ENCODE assay signal across 12 mouse cellular contexts in genomic region chrX:93159105-93159504, GRCm38 (mm10).
DNase-seq lines count a peak whose midpoint lies in the region.
"Had no signal": no experiment of that assay in that cellular context is flagged by ENCODE, and none has a peak within 500 bp of the region (broad histone marks: within the 10 kb centered on the region; RNA-seq: fewer than 3 reads in every experiment).

No protein-coding gene starts in this region.

- peak; percentile 3 for DNase-seq in adrenal gland, adult 2 months
- no peak for DNase-seq in adrenal gland, postnatal 10 days
- DNase-seq in kidney, postnatal 14 days = peak; percentile 1
- no peak for DNase-seq in kidney, adult 18-20 months
- peak; percentile 9 for DNase-seq in ovary, adult 18-20 months (ENCODE audit: low spot score)
- DNase-seq in ovary, postnatal 10 days (ENCODE audit: low spot score) = no peak
- no peak for DNase-seq in testis, postnatal 14 days (ENCODE audit: low spot score)
- DNase-seq in thymus, postnatal 25 days = no peak
- DNase-seq: adrenal gland, adult 8-10 months; cerebellum, adult 18-20 months; cerebellum, postnatal 14 days; heart, postnatal 36 days had no signal

Comparison
In these comparisons a context has a peak if more than half of its experiments do, and no peak if none do; other contexts are left out.
1. DNase-seq: peak in adrenal gland, adult 2 months (single experiment), kidney, postnatal 14 days (single experiment) and ovary, adult 18-20 months (single experiment); none in adrenal gland, postnatal 10 days (single experiment), kidney, adult 18-20 months (single experiment), ovary, postnatal 10 days (single experiment), testis, postnatal 14 days (single experiment) and thymus, postnatal 25 days (single experiment).